Mouse (Mus musculus) T-cell, adult 2 months (primary cell): ENCODE data around the gene Lce1k.
"Not testable (repeated sequence)": the region's sequence is repeated elsewhere in the genome, so short reads cannot be mapped to it uniquely, and the experiment has no call there.

Experiments used
- DNase-seq: peaks from one replicate; pipeline ENCODE4 v3.0.0; 2022; ENCODE audit warnings: low spot score

The Lce1k gene

GRCm38 (mm10) chr3:92807791-92808190 is at the start of gene Lce1k:
Gene Lce1k (minus strand): TSS chr3:92807891.
- no peak for DNase-seq

GRCm38 (mm10) chr3:92851186-92851585 is 43.5 kb upstream of the Lce1k start, which contains the start of gene Lce1l:
Gene Lce1l (minus strand): TSS chr3:92851286.
- no peak for DNase-seq

GRCm38 (mm10) chr3:92827108-92827507 is 19.4 kb upstream of the Lce1k start, which contains the start of gene Kprp:
Gene Kprp (minus strand): TSS chr3:92827247.
- no peak for DNase-seq

DNA sequence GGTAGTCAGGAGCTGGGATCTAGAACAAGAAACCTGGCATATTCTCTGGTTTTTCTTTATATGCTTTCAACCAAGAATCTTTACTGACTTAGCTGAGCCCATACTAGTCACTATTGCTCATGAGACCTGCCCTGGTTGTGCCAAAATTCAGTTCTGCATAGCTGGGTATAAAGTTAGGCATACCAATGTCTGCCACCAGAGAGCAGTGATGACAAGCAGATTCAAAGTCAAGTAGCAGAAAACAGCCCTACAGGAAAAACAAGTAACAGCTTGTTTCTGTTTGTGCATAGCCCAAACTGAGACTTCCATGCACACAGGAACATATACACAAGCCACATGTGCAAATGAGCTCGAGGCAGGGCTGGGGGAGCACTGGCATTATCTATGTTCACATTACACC is 18.1 kb upstream of the Lce1k start:
- no peak for DNase-seq

GRCm38 (mm10) chr3:92816036-92816435 is 8.3 kb upstream of the Lce1k start:
- DNase-seq = not testable (repeated sequence)

DNA sequence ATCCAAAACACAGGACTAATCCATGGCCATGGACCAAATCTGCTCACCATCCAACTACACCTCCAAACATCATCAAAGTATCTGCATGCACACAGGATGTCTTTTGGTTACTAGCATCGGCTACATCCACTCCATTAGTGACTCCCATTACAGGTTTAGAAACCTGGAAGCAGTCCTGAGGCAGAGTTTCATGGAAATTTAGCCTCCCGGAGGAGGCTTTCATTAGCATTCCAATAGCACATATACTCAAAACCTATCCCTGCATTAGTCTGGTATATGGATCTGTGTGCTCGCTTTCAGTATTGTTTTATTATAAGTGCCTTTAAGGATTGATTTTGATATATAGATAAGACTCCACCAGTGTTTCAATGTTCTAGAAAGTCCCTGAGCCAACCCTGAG is 7.9 kb upstream of the Lce1k start:
- no peak for DNase-seq

DNA sequence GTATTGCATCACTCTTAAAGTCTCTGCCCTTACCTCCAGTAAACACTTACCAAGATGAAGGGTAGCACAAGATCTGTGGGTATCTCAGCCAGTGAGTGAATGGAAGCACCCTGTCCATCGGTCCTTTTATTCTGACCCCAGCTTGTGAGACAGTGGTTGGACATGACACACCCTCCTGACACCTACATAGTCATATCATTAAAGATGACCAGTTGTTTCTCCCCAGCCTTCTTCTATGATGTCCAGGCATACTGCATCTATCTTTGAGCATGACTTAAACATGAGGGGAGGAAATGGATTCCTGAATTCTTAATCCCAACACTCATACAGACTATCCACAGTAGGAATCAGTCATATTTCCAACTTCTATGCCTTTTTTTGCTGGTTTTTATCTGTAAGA is 17.3 kb downstream of the Lce1k start, which contains the start of gene Lce1j:
Lce1j (minus strand) TSS at position 101 of the 400 bp plus-strand sequence.
- DNase-seq = no peak

DNA sequence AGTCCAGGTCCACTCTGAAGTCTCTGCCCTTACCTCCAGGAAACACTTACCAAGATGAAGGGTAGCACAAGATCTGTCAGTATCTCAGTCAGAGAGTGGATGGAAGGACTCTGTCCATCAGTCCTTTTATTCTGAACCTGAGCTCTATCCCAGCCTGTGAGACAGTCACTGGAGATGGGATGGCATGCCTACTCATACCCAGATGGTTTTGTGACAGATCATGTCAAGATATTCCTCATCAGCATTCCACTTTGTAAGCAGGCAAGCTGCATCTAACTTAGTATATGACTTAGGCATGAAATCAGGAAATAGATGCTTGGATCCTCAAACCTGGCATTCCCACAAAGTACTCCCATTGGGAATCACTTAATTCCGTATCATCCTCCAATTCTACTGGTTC is 28.9 kb downstream of the Lce1k start, which contains the start of gene Lce1i:
Lce1i (minus strand) TSS at position 101 of the 400 bp plus-strand sequence.
- no peak for DNase-seq

DNA sequence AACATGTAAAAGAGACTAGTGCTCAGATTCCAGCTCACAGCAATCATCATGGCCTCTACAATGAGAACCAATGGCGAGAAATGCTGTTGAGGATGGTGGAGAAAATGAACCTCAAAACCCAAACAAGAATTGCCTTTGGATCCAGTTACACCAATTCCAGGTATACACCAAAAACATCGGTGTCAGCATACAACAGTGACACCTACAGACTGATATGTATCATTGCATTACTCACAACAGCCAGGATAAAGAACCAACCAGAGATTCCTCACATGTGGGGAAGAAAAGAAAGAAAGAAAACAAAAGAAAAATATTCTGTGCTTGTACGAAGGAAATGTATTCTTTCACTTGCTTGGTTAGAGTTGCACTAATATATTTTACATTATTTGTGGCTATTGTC is 36.1 kb downstream of the Lce1k start:
- no peak for DNase-seq

- DNase-seq = no peak
Observed at GRCm38 (mm10) chr3:92764965-92765364, 42.7 kb downstream of the Lce1k start, which contains the start of gene Lce1h. Gene Lce1h (minus strand): TSS chr3:92765065.
